Mouse (Mus musculus) hindbrain, embryonic 10.5 days (tissue): Measurements from ENCODE around the gene Pax3. TPM values are rescaled to one million over a fixed set of nuclear protein-coding genes. Genes with fewer than 3 reads are reported as not detected.

Experiments
- DNase-seq: peaks from one replicate; pipeline ENCODE4 v3.0.0-alpha.2; 2017; ENCODE audit warnings: low spot score
- H3K27ac ChIP-seq: fragments of 300-500 bp; sonication (generic); 2 replicates; pipeline ENCODE4 v1.5.1; 2016; ENCODE audit warnings: mild to moderate bottlenecking, moderate library complexity
- H3K27me3 ChIP-seq: fragments of 300-500 bp; sonication (generic); 2 replicates; pipeline ENCODE4 v1.6.1; 2016; ENCODE audit warnings: mild to moderate bottlenecking; ENCODE audit not compliant: poor library complexity, insufficient read depth, severe bottlenecking
- H3K36me3 ChIP-seq: fragments of 300-500 bp; sonication (generic); 2 replicates; pipeline ENCODE4 v1.6.1; 2016; ENCODE audit warnings: mild to moderate bottlenecking, moderate library complexity
- H3K4me1 ChIP-seq: fragments of 300-500 bp; sonication (generic); replicated peaks from 2 replicates; pipeline ENCODE4 v1.6.1; 2016; ENCODE audit warnings: mild to moderate bottlenecking
- H3K4me3 ChIP-seq: fragments of 300-500 bp; sonication (generic); 2 replicates; pipeline ENCODE4 v1.5.1; 2016; ENCODE audit warnings: mild to moderate bottlenecking, moderate library complexity
- H3K9me3 ChIP-seq: fragments of 300-500 bp; sonication (generic); 2 replicates; pipeline ENCODE4 v1.6.1; 2016; ENCODE audit warnings: mild to moderate bottlenecking, moderate library complexity
- WGBS: fragments of 180-500 bp; shearing (Covaris S2); methylation state at CpG from one replicate; pipeline ENCODE4 v1.1.7; 2016; 5-methylcytosine and 5-hydroxymethylcytosine counted together
- polyA plus RNA-seq: library from polyadenylated mRNA; unstranded; fragments of >200 nt; fragmentation: Nextera tagmentation; extraction: Ambion mirVana; gene quantifications from 2 replicates; pipeline ENCODE4 v1.2.1, GENCODE M21; 2016

Pax3 gene
- polyA plus RNA-seq, 1 experiment from 2014 or later = 54.6 TPM

- H3K4me3 ChIP-seq = no peak overlapping the region
- H3K27me3 ChIP-seq = peaks cover 100% of the 10 kb centered on the region
- DNase-seq = peak; percentile 27
- no peaks in the 10 kb centered on the region for H3K36me3 ChIP-seq
- H3K9me3 ChIP-seq = no peaks in the 10 kb centered on the region
- H3K27ac ChIP-seq = no peak overlapping the region
- WGBS = 5% methylated on average over 9 of the region's 9 CpGs
- H3K4me1 ChIP-seq = peaks cover 12% of the 10 kb centered on the region
These were observed 11.4 kb upstream of the Pax3 start for GRCm38 (mm10) chr1:78208281-78208814.

DNA sequence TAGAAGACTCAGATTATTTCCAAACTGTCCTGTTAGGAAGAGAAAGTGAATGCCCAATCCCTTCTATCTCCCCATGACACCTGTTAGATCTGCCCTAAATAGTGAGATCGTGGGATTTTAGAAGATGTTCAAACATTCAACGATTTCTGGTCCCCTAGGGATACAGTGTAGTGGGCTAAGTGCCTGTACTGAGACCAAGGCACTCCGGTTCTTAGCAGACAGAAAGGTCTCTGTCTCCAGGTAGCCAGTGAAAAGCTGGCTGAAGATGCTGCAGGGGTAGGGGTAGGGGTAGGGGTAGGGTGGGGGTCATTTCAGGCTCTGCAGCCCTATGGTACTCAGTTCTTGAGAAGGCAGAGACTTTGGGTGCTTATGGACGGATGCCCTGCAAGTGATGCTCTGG is 7.4 kb upstream of the Pax3 start:
- no peaks in the 10 kb centered on the region for H3K9me3 ChIP-seq
- WGBS = 25% methylated on average over 4 of the region's 4 CpGs
- H3K4me1 ChIP-seq = peaks cover 48% of the 10 kb centered on the region
- H3K4me3 ChIP-seq = peak overlapping the region; percentile 53
- H3K27me3 ChIP-seq = peaks cover 98% of the 10 kb centered on the region
- no peak overlapping the region for H3K27ac ChIP-seq
- H3K36me3 ChIP-seq = no peaks in the 10 kb centered on the region
- DNase-seq = peak; percentile 14

DNA sequence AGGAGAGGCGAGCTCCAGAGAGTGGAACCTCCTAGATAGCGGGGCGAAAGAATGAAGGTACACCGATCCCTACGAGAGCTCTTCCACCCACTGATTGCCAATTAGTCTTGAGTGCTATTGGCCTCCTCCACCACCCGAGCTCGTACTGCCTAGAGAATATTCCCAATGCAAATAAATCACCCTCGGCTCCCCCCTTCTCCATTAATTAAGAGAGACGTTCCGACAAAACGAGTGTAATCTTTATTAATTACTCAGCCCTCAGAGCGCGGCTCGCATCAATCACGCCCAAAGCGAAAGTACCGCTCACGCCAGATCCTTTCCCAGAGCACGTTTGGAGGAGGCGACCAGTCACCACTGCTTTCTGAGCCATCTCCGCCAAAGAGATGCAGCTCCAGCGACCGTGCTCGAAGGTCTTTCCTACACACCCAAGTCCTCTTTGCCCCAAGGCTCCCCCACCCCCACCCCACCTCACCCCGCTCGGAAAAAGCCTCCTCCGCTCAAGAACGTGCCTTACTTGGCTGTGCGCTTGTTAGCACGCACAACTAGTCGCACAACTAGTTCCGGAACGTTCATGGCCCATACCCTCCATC is 6.8 kb upstream of the Pax3 start:
- H3K27me3 ChIP-seq = peaks cover 98% of the 10 kb centered on the region
- WGBS = under 1% methylated on average over 33 of the region's 33 CpGs
- H3K4me1 ChIP-seq = peaks cover 55% of the 10 kb centered on the region
- H3K36me3 ChIP-seq = no peaks in the 10 kb centered on the region
- peak overlapping the region; percentile 81 for H3K27ac ChIP-seq
- peak; percentile 63 for DNase-seq
- H3K4me3 ChIP-seq = peak overlapping the region; percentile 53
- H3K9me3 ChIP-seq = no peaks in the 10 kb centered on the region

DNA sequence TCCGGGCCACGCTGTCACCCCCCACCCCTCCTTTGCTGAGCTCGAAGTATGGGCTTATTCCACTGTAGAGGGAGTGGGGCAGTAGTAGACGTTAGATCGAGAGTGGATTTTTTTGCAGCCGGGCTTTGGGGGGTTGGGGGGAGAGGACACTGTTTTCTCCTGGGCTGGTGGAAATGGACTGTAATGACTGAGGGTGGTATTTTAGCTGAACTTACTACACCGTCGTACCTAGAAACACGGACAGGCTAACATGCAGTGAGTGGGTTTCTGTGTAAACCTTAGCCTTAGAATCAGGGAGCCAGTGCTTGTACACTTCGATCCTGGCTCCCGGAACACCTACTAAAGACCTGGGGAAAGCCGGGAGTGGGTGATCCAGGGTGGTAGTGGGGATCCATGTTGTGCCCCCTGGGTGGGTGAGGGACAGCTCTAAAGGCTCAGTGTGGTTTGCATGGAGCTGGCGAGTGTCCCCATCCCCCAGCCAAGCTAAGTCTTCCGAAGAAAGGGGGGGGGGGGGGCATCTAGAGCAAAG is 6.2 kb upstream of the Pax3 start:
- Histone ChIP-seq H3K4me3 (peak overlapping the region; percentile 53), H3K27ac (peak overlapping the region; percentile 81), H3K27me3 (peaks cover 98% of the 10 kb centered on the region), H3K36me3 (no peaks in the 10 kb centered on the region), H3K4me1 (peaks cover 60% of the 10 kb centered on the region), H3K9me3 (no peaks in the 10 kb centered on the region)
- WGBS = 1% methylated on average over 14 of the region's 14 CpGs
- DNase-seq = peak; percentile 42

DNA sequence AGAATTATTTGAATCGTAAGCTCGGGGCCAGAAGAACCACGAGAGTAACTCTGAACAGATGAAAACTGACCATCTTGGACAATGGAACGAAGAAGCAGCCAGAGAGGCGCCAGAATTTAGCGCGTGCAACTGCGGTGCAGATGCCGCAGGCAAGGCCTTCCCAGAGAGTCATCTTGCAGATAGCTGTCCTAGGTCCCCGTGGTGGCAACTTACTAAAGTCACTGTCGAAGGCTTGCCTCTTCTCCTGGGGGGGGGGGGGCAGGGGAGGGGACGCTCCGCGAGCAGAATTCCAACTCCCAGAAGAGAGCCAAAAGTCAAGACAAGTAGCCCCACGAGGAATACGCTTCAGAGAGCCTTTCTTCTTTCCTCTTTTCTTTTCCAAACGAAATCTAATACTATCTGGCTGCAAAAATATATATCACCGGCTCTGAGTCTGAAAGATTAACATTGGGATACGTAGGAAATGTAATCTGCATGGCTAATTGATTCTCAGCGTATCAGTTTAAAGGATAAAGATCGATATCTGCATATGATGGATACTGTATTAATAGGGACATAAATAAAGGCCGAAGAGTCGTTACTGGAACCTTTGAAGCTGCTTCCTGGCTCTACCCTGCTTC is 5.6 kb upstream of the Pax3 start:
- H3K4me3 ChIP-seq = peak overlapping the region; percentile 53
- DNase-seq = peak; percentile 53
- peaks cover 66% of the 10 kb centered on the region for H3K4me1 ChIP-seq
- 1% methylated on average over 23 of the region's 23 CpGs for WGBS
- H3K27ac ChIP-seq = peak overlapping the region; percentile 81
- no peaks in the 10 kb centered on the region for H3K36me3 ChIP-seq
- no peaks in the 10 kb centered on the region for H3K9me3 ChIP-seq
- H3K27me3 ChIP-seq = peaks cover 98% of the 10 kb centered on the region

- peaks cover 77% of the 10 kb centered on the region for H3K4me1 ChIP-seq
- no peaks in the 10 kb centered on the region for H3K9me3 ChIP-seq
- peak overlapping the region; percentile 72 for H3K4me3 ChIP-seq
- DNase-seq = peak; percentile 65
- H3K27me3 ChIP-seq = peaks cover 98% of the 10 kb centered on the region
- no peaks in the 10 kb centered on the region for H3K36me3 ChIP-seq
- peak overlapping the region; percentile 95 for H3K27ac ChIP-seq
- WGBS = 2% methylated on average over 28 of the region's 28 CpGs
These were observed 4.5 kb upstream of the Pax3 start for GRCm38 (mm10) chr1:78201251-78202010.

DNA sequence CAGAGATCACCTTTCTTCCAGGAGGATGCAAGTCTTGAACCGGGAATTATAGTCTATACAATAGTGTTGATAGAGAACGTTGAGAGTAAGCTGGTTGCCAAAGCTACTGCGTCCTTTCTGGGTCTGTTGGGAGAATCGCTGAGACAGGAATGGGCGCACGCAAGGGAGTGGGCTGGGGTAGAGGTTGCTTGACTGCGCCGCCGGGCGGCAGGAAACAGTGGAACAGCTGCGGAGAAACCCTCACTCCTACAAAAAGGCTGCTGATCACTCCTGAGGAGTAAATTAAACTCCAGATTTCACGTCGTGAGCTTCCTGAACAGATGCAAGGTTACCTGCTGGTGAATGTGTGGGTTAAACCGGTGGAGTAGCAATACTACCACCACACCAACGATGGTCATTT is 3.3 kb upstream of the Pax3 start:
- DNase-seq = peak; percentile 67
- peaks cover 1% of the 10 kb centered on the region for H3K36me3 ChIP-seq
- peaks cover 98% of the 10 kb centered on the region for H3K27me3 ChIP-seq
- peak overlapping the region; percentile 72 for H3K4me3 ChIP-seq
- H3K27ac ChIP-seq = peak overlapping the region; percentile 95
- 1% methylated on average over 15 of the region's 15 CpGs for WGBS
- peaks cover 81% of the 10 kb centered on the region for H3K4me1 ChIP-seq
- no peaks in the 10 kb centered on the region for H3K9me3 ChIP-seq

DNA sequence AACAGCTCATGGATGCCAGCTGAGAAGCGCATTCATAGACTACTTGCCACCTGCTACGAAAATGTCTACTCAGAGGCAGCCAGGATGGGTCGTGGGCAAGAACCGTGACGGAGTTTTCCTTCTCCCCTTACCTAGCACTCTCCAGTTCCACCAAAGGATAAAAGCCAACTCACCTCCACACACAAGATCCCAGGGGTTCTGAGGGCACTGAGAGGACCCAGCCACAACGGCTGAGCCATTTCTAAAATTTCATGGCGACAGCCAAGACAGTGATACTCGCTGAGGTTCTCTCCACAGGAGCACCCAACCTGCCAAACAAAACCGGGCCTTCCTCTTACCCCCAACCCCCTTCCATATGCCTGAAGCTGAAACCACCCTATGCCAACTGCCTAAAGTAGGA is 2.3 kb upstream of the Pax3 start:
- peaks cover 98% of the 10 kb centered on the region for H3K27me3 ChIP-seq
- no peaks in the 10 kb centered on the region for H3K9me3 ChIP-seq
- H3K27ac ChIP-seq = peak overlapping the region; percentile 95
- peak overlapping the region; percentile 72 for H3K4me3 ChIP-seq
- H3K36me3 ChIP-seq = peaks cover 10% of the 10 kb centered on the region
- no peak for DNase-seq
- H3K4me1 ChIP-seq = peaks cover 81% of the 10 kb centered on the region
- WGBS = 1% methylated on average over 9 of the region's 9 CpGs

DNA sequence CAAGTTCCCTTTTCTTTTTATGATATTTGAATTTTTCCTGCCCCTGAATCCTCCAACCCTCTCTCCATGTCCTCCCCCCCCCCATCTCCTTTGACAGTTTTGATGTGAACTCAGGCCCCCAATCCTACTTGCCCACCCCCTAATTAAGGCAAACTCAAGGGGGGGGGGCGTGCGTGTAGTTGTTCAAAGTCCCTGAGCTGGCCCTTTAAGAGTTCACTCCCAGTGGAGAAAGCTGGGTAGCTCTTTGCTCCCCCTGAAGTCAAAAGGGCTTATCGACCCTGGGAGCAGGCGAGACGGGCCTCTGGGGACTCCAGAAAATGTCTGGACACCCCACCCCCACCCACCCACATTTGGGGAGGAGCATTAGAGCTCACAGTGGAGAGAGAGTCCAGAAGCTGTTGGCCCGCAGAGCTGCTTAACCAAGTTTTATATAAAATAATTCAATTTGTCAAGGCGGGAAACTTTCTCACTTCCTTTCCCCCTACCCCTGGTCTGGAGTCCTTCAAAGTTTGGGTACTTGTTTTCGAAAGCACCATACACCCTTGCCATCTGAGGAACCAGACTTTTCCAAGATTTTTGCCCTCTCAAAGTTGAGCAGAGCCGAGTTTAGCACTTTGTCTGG is 1.5 kb upstream of the Pax3 start:
- peak overlapping the region; percentile 72 for H3K4me3 ChIP-seq
- peak overlapping the region; percentile 95 for H3K27ac ChIP-seq
- H3K27me3 ChIP-seq = peaks cover 97% of the 10 kb centered on the region
- under 1% methylated on average over 9 of the region's 9 CpGs for WGBS
- peaks cover 73% of the 10 kb centered on the region for H3K4me1 ChIP-seq
- DNase-seq = peak; percentile 74
- H3K9me3 ChIP-seq = no peaks in the 10 kb centered on the region
- peaks cover 15% of the 10 kb centered on the region for H3K36me3 ChIP-seq

DNA sequence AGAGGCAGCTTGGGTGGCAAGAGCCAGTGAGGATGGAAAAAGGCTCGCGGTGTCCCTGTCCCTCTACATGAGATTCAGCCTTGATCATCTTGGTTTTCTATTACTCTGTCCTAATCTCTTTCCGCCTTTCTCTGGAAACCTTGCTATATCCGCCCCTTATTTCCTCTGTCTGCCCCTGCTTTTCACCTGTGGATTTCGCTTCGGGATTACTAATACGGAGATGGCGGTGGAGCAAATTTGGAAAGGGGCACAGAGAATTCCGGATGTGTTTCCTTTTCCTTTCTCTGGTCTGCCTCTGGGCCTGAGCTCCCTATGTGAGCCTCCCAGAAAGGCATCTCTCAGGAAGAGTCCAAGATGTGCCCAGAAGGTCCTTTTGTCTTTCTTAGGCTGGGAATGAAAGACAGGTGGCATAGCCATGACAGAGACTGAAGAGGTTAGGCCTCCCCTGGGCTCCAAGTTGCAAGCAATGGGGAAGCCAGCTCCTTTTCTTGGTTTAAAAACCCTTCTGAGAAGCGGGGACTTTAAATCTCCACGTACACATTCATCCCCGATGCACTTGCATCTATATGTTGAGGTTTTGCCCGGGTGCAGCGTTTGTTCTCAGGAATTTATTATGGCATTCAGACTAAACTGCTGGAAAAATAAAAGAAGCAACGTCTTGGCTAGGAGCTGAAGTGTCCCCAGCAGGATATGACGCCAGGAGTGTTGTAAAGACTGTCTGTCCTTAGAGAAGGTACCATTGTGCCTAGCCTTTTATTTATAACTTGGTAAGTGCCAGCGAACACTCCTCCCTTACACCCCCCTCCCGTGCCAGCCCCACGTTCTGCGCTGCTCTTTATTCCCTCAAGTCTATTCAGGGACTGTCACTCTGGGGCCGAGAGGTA is 659 bp upstream of the Pax3 start:
- peaks cover 97% of the 10 kb centered on the region for H3K27me3 ChIP-seq
- no peaks in the 10 kb centered on the region for H3K9me3 ChIP-seq
- peaks cover 23% of the 10 kb centered on the region for H3K36me3 ChIP-seq
- H3K4me3 ChIP-seq = peak overlapping the region; percentile 72
- H3K4me1 ChIP-seq = peaks cover 68% of the 10 kb centered on the region
- DNase-seq = peak; percentile 72
- WGBS = under 1% methylated on average over 21 of the region's 21 CpGs
- peak overlapping the region; percentile 95 for H3K27ac ChIP-seq

GRCm38 (mm10) chr1:78195771-78196712 is 892 bp downstream of the Pax3 start:
- H3K4me3 ChIP-seq = peak overlapping the region; percentile 72
- H3K36me3 ChIP-seq = peaks cover 38% of the 10 kb centered on the region
- no peaks in the 10 kb centered on the region for H3K9me3 ChIP-seq
- H3K4me1 ChIP-seq = peaks cover 69% of the 10 kb centered on the region
- peak; percentile 40 for DNase-seq
- H3K27ac ChIP-seq = peak overlapping the region; percentile 95
- H3K27me3 ChIP-seq = peaks cover 99% of the 10 kb centered on the region
- under 1% methylated on average over 42 of the region's 42 CpGs for WGBS
